15 mouse cellular contexts compared by ENCODE assay signal in the genomic region with DNA sequence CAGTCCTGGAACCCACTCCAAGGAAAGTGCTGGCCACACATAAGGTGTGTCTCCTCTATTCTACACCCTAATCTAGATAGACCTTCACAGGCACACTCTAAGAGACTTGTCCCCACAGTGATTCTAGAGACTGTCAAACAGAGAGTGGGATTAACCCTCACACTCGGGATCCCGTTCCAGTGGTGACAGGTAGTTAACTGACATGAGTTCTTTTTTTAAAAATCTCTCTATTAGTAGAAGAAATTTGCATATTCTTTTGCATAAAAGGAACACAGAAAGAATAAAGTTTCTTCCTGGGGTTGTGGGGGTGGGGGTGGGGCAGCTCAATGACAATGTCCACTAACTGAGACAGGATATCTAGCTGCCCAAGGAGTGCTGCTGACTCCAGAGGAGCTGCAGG.
"Had no signal": no experiment of that assay in that cellular context is flagged by ENCODE, and none has a peak within 500 bp of the region (broad histone marks: within the 10 kb centered on the region; RNA-seq: fewer than 3 reads in every experiment).

No protein-coding gene starts in this region.

- H3K27ac ChIP-seq: neural tube, embryonic 13.5 days; neural tube, embryonic 15.5 days; stomach, embryonic 15.5 days; stomach, postnatal 0 days had no signal

- H3K27me3 ChIP-seq: neural tube, embryonic 13.5 days; neural tube, embryonic 15.5 days; stomach, embryonic 15.5 days had no signal

- H3K4me1 ChIP-seq: neural tube, embryonic 15.5 days; stomach, embryonic 15.5 days had no signal

- H3K9ac ChIP-seq: neural tube, embryonic 13.5 days; neural tube, embryonic 15.5 days; stomach, embryonic 15.5 days had no signal

- H3K9me3 ChIP-seq: neural tube, embryonic 13.5 days; neural tube, embryonic 15.5 days; stomach, embryonic 15.5 days had no signal

- DNase-seq: retina, postnatal 1 day; right cerebral cortex, adult 18-20 months; right cerebral cortex, postnatal 14 days; right cerebral cortex, postnatal 25 days; right cerebral cortex, postnatal 4 days; spleen, adult 18-20 months; thymus, adult 18-20 months; thymus, adult 2 months; thymus, postnatal 14 days; thymus, postnatal 25 days; thymus, postnatal 36 days had no signal

- H3K4me3 ChIP-seq: neural tube, embryonic 13.5 days; neural tube, embryonic 15.5 days; stomach, embryonic 15.5 days had no signal

- H3K36me3 ChIP-seq: neural tube, embryonic 13.5 days; neural tube, embryonic 15.5 days; stomach, embryonic 15.5 days had no signal

- H3K4me2 ChIP-seq: neural tube, embryonic 13.5 days; neural tube, embryonic 15.5 days; stomach, embryonic 15.5 days had no signal
